Mouse (Mus musculus) G1E (cell line): Measurements from ENCODE around the gene Tns4. TPM values are rescaled to one million over a fixed set of nuclear protein-coding genes. Genes with fewer than 3 reads are reported as not detected.

Experiments used
- ATAC-seq: 2 replicates; pipeline ENCODE4 v1.8.0; 2016; ENCODE audit warnings: mild to moderate bottlenecking; ENCODE audit not compliant: insufficient number of reproducible peaks, poor library complexity, low FRiP score, severe bottlenecking; ENCODE audit errors: extremely low read depth
- DNase-seq: peaks from one replicate; pipeline ENCODE4 v3.0.0; 2012; ENCODE audit warnings: low spot score
- H3K27me3 ChIP-seq: 2 replicates; pipeline ENCODE4 v1.6.1; 2012; ENCODE audit warnings: mild to moderate bottlenecking, low read length, inconsistent platforms; ENCODE audit not compliant: insufficient read depth
- H3K36me3 ChIP-seq: replicated peaks from 2 replicates; pipeline ENCODE3; 2012; ENCODE audit warnings: mild to moderate bottlenecking, inconsistent platforms
- H3K4me1 ChIP-seq: 2 replicates; pipeline ENCODE4 v1.6.1; 2012; ENCODE audit warnings: low read depth, low read length, inconsistent platforms, mixed read lengths; ENCODE audit not compliant: insufficient read depth
- H3K4me3 ChIP-seq: 2 replicates; pipeline ENCODE4 v1.5.1; 2012; ENCODE audit warnings: low read depth, mild to moderate bottlenecking, inconsistent platforms, low read length, moderate library complexity, mixed read lengths
- H3K9me3 ChIP-seq: replicated peaks from 2 replicates; pipeline ENCODE4 v1.6.1; 2012; ENCODE audit warnings: inconsistent platforms
- CTCF ChIP-seq: IDR thresholded peaks from 2 replicates; pipeline ENCODE4 v1.5.1; 2012; ENCODE audit warnings: low read depth, low read length, inconsistent platforms, mixed read lengths
- GATA1 ChIP-seq: IDR thresholded peaks from 2 replicates; pipeline ENCODE4 v1.6.1; 2012; ENCODE audit warnings: borderline replicate concordance, low read length, inconsistent platforms, mixed read lengths
- GATA2 ChIP-seq: IDR thresholded peaks from 2 replicates; pipeline ENCODE4 v1.6.1; 2012; ENCODE audit warnings: low read depth, low read length, inconsistent platforms, borderline replicate concordance
- POLR2AphosphoS5 ChIP-seq: IDR thresholded peaks from 2 replicates; pipeline ENCODE4 v1.6.1; 2012; ENCODE audit warnings: low read depth, low read length, inconsistent platforms; ENCODE audit not compliant: insufficient replicate concordance
- TAL1 ChIP-seq: conservative IDR thresholded peaks from 2 replicates; pipeline ENCODE4 v1.6.1; 2012; ENCODE audit warnings: low read depth, low read length, inconsistent platforms, mixed read lengths
- polyA plus RNA-seq: library from polyadenylated mRNA; stranded (reverse); fragments of >175 nt; gene quantifications from 2 replicates; pipeline ENCODE4 v1.2.3, GENCODE M21; 2012
- total RNA-seq, 2 experiments: library from RNA; stranded (forward) in 1 of 2; stranded (reverse) in 1 of 2; fragments of 200-1000 nt in 1 of 2; fragments of >200 nt in 1 of 2; fragmentation: Nextera tagmentation in 1 of 2; gene quantifications; 2 replicates each; pipeline ENCODE4 v1.2.3; 2014 to 2017

Gene Tns4
- total and polyA plus RNA-seq, 3 experiments = 0.22 to 1.4 TPM; not detected in 1

- no peak for DNase-seq
- no peaks in the 10 kb centered on the region for H3K9me3 ChIP-seq
- ATAC-seq = no peak
- peaks cover 2% of the 10 kb centered on the region for H3K36me3 ChIP-seq
- H3K4me3 ChIP-seq = no peak overlapping the region
- TF ChIP-seq CTCF = no peak
- no peak for TF ChIP-seq POLR2AphosphoS5
- TF ChIP-seq TAL1 = no peak
- TF ChIP-seq GATA1 = no peak
- no peaks in the 10 kb centered on the region for H3K4me1 ChIP-seq
- peaks cover 84% of the 10 kb centered on the region for H3K27me3 ChIP-seq
These were observed 42.0 kb downstream of the Tns4 start for GRCm38 (mm10) chr11:99047120-99047519.

DNA sequence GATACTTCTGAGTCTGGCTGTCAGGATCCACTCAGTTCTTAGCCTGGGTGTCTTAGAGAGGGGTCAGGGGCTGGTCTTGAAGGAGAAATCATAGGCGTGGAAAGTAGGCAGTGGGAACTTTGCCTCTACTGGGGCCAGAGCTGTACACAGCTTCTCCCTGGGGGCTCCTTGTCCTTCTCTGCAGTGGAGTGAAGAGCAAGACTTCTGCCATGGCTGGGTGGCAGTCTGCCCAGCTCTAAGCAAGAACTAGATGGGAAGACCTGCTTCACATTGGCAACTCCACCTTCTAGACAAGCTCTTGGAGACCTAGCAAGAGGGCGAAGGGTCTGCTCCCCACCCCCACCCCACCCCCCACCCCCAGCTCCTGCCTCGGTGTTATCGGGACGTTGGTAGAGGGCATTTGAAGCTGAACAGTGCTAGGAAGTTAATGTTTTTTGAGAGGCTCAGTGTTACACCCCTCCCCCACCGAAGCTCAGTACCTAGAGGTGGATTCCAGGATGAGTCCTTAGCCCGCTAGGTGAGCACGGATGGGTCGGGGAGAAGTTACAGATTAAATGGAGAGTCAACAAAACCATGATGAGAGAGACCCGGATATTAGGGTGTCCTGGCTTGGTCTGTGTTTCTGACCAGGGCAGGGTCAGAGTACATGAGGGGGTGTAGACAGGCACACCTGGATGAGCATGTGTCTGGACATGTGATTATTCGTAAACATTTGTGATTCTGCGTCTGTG is 43.8 kb downstream of the Tns4 start:
- H3K9me3 ChIP-seq = no peaks in the 10 kb centered on the region; the same call in 1 of the 2 replicates
- peaks cover 89% of the 10 kb centered on the region for H3K27me3 ChIP-seq
- no peak for ATAC-seq
- H3K4me3 ChIP-seq = no peak overlapping the region
- peaks cover 16% of the 10 kb centered on the region for H3K4me1 ChIP-seq
- H3K36me3 ChIP-seq = peaks cover 2% of the 10 kb centered on the region
- TF ChIP-seq GATA1 (no peak), TAL1 (no peak), CTCF (no peak), POLR2AphosphoS5 (no peak), GATA2 (no peak)
- DNase-seq = no peak

DNA sequence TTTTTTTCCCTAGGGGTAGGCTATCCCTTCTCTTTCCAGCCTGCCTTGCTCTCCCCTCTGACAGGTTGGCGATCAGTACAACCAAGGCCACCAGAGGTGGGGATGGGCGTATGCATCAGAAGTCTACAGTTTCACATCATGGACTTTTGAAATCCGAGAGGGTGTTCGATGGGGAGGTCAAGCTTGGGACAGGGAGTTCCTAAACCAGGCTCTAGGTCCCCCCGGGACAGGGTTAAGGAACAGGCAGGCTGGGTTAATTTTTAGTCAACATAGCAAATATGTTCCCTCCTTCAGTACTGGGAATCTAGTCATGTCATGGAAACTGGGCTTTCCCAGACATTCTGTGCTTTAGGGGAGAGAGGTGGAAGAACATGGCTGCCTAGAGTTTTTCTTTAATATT is 44.8 kb downstream of the Tns4 start:
- Histone ChIP-seq H3K4me1 (peaks cover 23% of the 10 kb centered on the region), H3K4me3 (no peak overlapping the region), H3K27me3 (peaks cover 92% of the 10 kb centered on the region)

GRCm38 (mm10) chr11:99043632-99044031 is 45.5 kb downstream of the Tns4 start:
- no peak for ATAC-seq
- no peak for DNase-seq
- H3K4me1 ChIP-seq = peaks cover 23% of the 10 kb centered on the region
- no peaks in the 10 kb centered on the region for H3K36me3 ChIP-seq
- peaks cover 86% of the 10 kb centered on the region for H3K27me3 ChIP-seq
- no peaks in the 10 kb centered on the region; the same call in 1 of the 2 replicates for H3K9me3 ChIP-seq
- H3K4me3 ChIP-seq = no peak overlapping the region
- TF ChIP-seq GATA2 (no peak), TAL1 (no peak), POLR2AphosphoS5 (no peak), CTCF (no peak), GATA1 (no peak)

More for the DNA sequence above, 44.8 kb downstream of the Tns4 start:
- TF ChIP-seq GATA1 (no peak), GATA2 (no peak), CTCF (no peak), POLR2AphosphoS5 (no peak)
- Histone ChIP-seq H3K36me3 (no peaks in the 10 kb centered on the region), H3K9me3 (no peaks in the 10 kb centered on the region; the same call in 1 of the 2 replicates)
- ATAC-seq (no peak), DNase-seq (no peak)

- Histone ChIP-seq H3K4me3 (no peak overlapping the region), H3K4me1 (peaks cover 23% of the 10 kb centered on the region), H3K36me3 (no peaks in the 10 kb centered on the region), H3K27me3 (peaks cover 81% of the 10 kb centered on the region), H3K9me3 (no peaks in the 10 kb centered on the region; the same call in 1 of the 2 replicates)
- DNase-seq (no peak), ATAC-seq (no peak)
- TF ChIP-seq TAL1 = no peak
These were observed 46.2 kb downstream of the Tns4 start for GRCm38 (mm10) chr11:99042834-99043431.

DNA sequence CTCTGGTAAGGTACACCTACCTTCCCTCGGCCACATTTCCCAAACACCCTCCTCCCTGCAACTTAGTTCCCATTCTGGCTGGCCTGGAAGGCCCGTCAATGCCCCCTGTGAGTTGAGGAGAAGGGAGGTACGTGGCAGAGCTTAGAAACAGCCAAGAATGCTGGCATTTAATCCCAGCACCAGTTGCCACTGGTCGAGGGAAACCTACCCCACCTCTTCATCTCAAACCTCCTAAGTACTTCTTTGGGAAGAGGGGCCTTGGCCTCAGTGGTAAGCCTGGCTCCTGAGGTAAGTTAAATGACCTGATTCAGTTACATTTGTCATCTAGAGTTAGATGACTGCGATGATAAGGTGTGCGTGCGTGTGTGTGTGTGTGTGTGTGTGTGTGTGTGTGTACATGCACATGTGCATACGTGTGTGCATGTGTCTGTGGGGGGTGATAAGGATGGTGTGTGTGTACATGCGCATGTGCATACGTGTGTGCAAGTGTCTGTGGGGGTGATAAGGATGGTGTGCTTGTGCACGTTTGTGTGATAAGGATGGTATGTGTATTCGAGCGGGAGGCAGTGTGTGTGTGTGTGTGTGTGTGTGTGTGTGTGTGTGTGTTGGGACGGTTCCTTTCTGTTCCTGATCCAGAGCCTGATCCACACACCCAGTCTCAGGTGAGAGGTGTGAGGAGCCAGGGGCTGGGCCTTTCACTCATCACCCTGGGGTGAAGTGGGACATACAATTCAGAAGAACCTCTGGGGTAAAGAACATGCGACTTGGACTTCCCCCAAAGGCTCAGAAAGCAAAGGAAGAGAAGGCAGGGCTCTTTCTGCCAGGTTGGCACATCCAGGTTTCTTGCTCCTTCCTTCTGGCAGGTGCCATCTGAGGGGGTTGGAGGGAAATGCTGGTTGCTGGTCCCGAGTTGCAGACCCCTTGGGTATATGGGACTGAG is 47.0 kb downstream of the Tns4 start:
- TF ChIP-seq GATA2 (no peak), GATA1 (no peak), TAL1 (no peak), CTCF (no peak), POLR2AphosphoS5 (no peak)
- no peaks in the 10 kb centered on the region; the same call in 1 of the 2 replicates for H3K9me3 ChIP-seq
- H3K27me3 ChIP-seq = peaks cover 79% of the 10 kb centered on the region
- peak overlapping the region; percentile 47; the same call in 1 of the 2 replicates for H3K4me3 ChIP-seq
- H3K36me3 ChIP-seq = no peaks in the 10 kb centered on the region
- DNase-seq (no peak), ATAC-seq (no peak)
- peaks cover 25% of the 10 kb centered on the region for H3K4me1 ChIP-seq
